Mouse (Mus musculus): Measurements from ENCODE around the gene Padi3. TPM values are rescaled to one million over a fixed set of nuclear protein-coding genes. Genes with fewer than 3 reads are reported as not detected.

Gene Padi3
- polyA plus RNA-seq, 1 experiment from 2014 or later, result 0.51 TPM

DNA sequence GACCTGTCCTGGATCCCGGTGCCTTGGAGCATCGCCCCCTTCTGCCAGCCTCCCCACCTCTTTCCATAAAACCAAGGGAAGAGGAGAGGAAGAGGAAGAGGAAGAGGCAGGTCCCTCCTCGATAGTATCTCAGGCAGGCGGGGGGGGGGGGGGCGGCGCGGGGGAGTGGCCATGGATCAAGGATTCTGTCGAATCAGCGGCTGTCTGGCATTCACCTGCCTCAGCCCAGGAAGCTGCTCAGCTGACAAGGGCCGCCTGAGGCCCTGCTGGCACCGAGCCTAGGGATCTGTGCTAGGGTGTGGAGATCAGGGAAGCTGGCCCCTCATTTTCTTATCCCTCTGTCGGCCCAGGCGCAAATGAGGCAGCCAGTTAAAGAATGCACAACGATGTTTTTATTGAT lies 2.2 kb upstream of the Padi3 start:
- Histone ChIP-seq H3K9ac (ENCODE audit: low read depth, low read length) (no peak overlapping the region), H3K4me2 (ENCODE audit: low read depth, low read length) (no peak overlapping the region), H3K9me3 (ENCODE audit: control insufficient read depth, low read length) (no peaks in the 10 kb centered on the region), H3K4me1 (ENCODE audit: control insufficient read depth, insufficient read depth, low read length) (peaks cover 32% of the 10 kb centered on the region), H3K36me3 (ENCODE audit: control insufficient read depth, insufficient read depth, low read length) (no peaks in the 10 kb centered on the region), H3K27ac (ENCODE audit: low read length) (no peak overlapping the region), H3K4me3 (ENCODE audit: low read length) (no peak overlapping the region), H3K27me3 (replicated peaks; ENCODE audit: control insufficient read depth, insufficient read depth, low read length) (no peaks in the 10 kb centered on the region)
- peak; percentile 36; the same call in 1 of the 2 replicates for ATAC-seq
- WGBS, result 17% methylated on average over 14 of the region's 14 CpGs

DNA sequence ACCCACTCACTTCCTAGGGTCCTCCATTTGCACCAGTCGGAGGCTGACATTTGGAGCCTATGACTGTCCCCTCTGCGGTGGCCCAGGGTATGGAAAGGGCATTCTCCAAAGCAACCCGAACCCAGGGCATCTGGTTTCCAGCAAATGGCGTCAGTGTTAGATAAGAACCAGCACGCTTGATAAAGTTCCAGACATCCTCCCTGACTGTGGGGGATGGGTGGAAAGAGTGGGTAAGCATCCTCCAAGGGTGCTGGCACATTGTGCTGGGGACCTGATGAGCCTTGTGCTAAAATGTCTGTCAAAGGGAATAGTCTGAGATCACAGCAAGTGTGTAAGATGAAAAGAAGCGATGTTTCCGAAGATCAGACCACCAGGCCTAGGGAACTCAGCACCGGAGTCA lies 1.7 kb upstream of the Padi3 start:
- H3K4me3 ChIP-seq (ENCODE audit: low read length), result no peak overlapping the region
- H3K9me3 ChIP-seq (ENCODE audit: control insufficient read depth, low read length), result no peaks in the 10 kb centered on the region
- peaks cover 32% of the 10 kb centered on the region for H3K4me1 ChIP-seq (ENCODE audit: control insufficient read depth, insufficient read depth, low read length)
- no peaks in the 10 kb centered on the region for H3K36me3 ChIP-seq (ENCODE audit: control insufficient read depth, insufficient read depth, low read length)
- ATAC-seq, result no peak
- H3K9ac ChIP-seq (ENCODE audit: low read depth, low read length), result no peak overlapping the region
- no peak overlapping the region for H3K4me2 ChIP-seq (ENCODE audit: low read depth, low read length)
- no peak overlapping the region for H3K27ac ChIP-seq (ENCODE audit: low read length)
- WGBS, result 52% methylated on average over 8 of the region's 8 CpGs
- no peaks in the 10 kb centered on the region for H3K27me3 ChIP-seq (replicated peaks; ENCODE audit: control insufficient read depth, insufficient read depth, low read length)

DNA sequence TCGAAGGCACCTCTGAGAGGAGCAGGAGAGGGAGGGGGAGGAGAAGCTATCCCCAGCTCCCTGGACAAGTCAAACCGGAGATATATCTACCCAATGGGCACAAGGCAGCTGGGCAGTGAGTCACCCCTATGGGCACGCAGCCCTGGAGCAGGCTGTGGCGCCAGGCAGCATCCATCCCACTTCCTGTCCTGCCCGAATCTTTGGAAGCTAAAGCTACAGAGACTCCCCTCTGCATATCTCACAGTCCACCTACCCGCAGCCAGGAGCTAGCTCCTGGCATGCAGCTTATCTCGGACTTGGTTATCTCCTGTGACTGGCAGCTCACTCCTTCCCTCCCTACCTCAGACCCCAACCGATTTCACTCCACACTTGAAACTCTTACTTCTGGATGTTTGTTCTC lies 1.3 kb downstream of the Padi3 start:
- Histone ChIP-seq H3K27ac (ENCODE audit: low read length) (no peak overlapping the region), H3K9ac (ENCODE audit: low read depth, low read length) (no peak overlapping the region), H3K4me1 (ENCODE audit: control insufficient read depth, insufficient read depth, low read length) (peaks cover 10% of the 10 kb centered on the region), H3K4me3 (ENCODE audit: low read length) (no peak overlapping the region), H3K4me2 (ENCODE audit: low read depth, low read length) (no peak overlapping the region), H3K36me3 (ENCODE audit: control insufficient read depth, insufficient read depth, low read length) (no peaks in the 10 kb centered on the region), H3K27me3 (replicated peaks; ENCODE audit: control insufficient read depth, insufficient read depth, low read length) (no peaks in the 10 kb centered on the region), H3K9me3 (ENCODE audit: control insufficient read depth, low read length) (no peaks in the 10 kb centered on the region)
- 65% methylated on average over 8 of the region's 8 CpGs for WGBS
- no peak for ATAC-seq

- Histone ChIP-seq H3K27ac (ENCODE audit: low read length) (no peak overlapping the region), H3K4me3 (ENCODE audit: low read length) (no peak overlapping the region), H3K4me2 (ENCODE audit: low read depth, low read length) (no peak overlapping the region), H3K36me3 (ENCODE audit: control insufficient read depth, insufficient read depth, low read length) (no peaks in the 10 kb centered on the region), H3K9ac (ENCODE audit: low read depth, low read length) (no peak overlapping the region), H3K9me3 (ENCODE audit: control insufficient read depth, low read length) (no peaks in the 10 kb centered on the region), H3K4me1 (ENCODE audit: control insufficient read depth, insufficient read depth, low read length) (no peaks in the 10 kb centered on the region), H3K27me3 (replicated peaks; ENCODE audit: control insufficient read depth, insufficient read depth, low read length) (no peaks in the 10 kb centered on the region)
- ATAC-seq, result no peak
- WGBS, result 75% methylated on average over 9 of the region's 9 CpGs
These were observed 5.8 kb downstream of the Padi3 start for GRCm38 (mm10) chr4:140804601-140805000.

- 58% methylated on average over 3 of the region's 3 CpGs for WGBS
- Histone ChIP-seq H3K27me3 (replicated peaks; ENCODE audit: control insufficient read depth, insufficient read depth, low read length) (no peaks in the 10 kb centered on the region), H3K36me3 (ENCODE audit: control insufficient read depth, insufficient read depth, low read length) (no peaks in the 10 kb centered on the region), H3K27ac (ENCODE audit: low read length) (no peak overlapping the region), H3K9me3 (ENCODE audit: control insufficient read depth, low read length) (no peaks in the 10 kb centered on the region), H3K4me3 (ENCODE audit: low read length) (no peak overlapping the region), H3K4me2 (ENCODE audit: low read depth, low read length) (no peak overlapping the region), H3K4me1 (ENCODE audit: control insufficient read depth, insufficient read depth, low read length) (no peaks in the 10 kb centered on the region), H3K9ac (ENCODE audit: low read depth, low read length) (no peak overlapping the region)
- peak; percentile 75; the same call in 1 of the 2 replicates for ATAC-seq
These were observed 9.1 kb downstream of the Padi3 start for GRCm38 (mm10) chr4:140801364-140801763.

- Histone ChIP-seq H3K27ac (ENCODE audit: low read length) (no peak overlapping the region), H3K9ac (ENCODE audit: low read depth, low read length) (no peak overlapping the region), H3K36me3 (ENCODE audit: control insufficient read depth, insufficient read depth, low read length) (no peaks in the 10 kb centered on the region), H3K4me3 (ENCODE audit: low read length) (no peak overlapping the region), H3K9me3 (ENCODE audit: control insufficient read depth, low read length) (no peaks in the 10 kb centered on the region), H3K27me3 (replicated peaks; ENCODE audit: control insufficient read depth, insufficient read depth, low read length) (no peaks in the 10 kb centered on the region), H3K4me1 (ENCODE audit: control insufficient read depth, insufficient read depth, low read length) (no peaks in the 10 kb centered on the region), H3K4me2 (ENCODE audit: low read depth, low read length) (no peak overlapping the region)
- WGBS, result 84% methylated on average over 3 of the region's 3 CpGs
- no peak for ATAC-seq
These were observed 13.7 kb downstream of the Padi3 start for GRCm38 (mm10) chr4:140796786-140797185.

GRCm38 (mm10) chr4:140794678-140795077 lies 15.8 kb downstream of the Padi3 start:
- Histone ChIP-seq H3K9me3 (ENCODE audit: control insufficient read depth, low read length) (no peaks in the 10 kb centered on the region), H3K36me3 (ENCODE audit: control insufficient read depth, insufficient read depth, low read length) (no peaks in the 10 kb centered on the region), H3K4me1 (ENCODE audit: control insufficient read depth, insufficient read depth, low read length) (peaks cover 7% of the 10 kb centered on the region; the same call in 1 of the 2 replicates), H3K9ac (ENCODE audit: low read depth, low read length) (no peak overlapping the region), H3K4me2 (ENCODE audit: low read depth, low read length) (no peak overlapping the region), H3K27me3 (replicated peaks; ENCODE audit: control insufficient read depth, insufficient read depth, low read length) (no peaks in the 10 kb centered on the region), H3K27ac (ENCODE audit: low read length) (no peak overlapping the region), H3K4me3 (ENCODE audit: low read length) (no peak overlapping the region)
- ATAC-seq, result no peak
- WGBS, result 82% methylated on average over 9 of the region's 9 CpGs

- Histone ChIP-seq H3K9me3 (ENCODE audit: control insufficient read depth, low read length) (no peaks in the 10 kb centered on the region), H3K4me2 (ENCODE audit: low read depth, low read length) (no peak overlapping the region), H3K4me1 (ENCODE audit: control insufficient read depth, insufficient read depth, low read length) (peaks cover 8% of the 10 kb centered on the region; the same call in 1 of the 2 replicates), H3K36me3 (ENCODE audit: control insufficient read depth, insufficient read depth, low read length) (no peaks in the 10 kb centered on the region), H3K9ac (ENCODE audit: low read depth, low read length) (no peak overlapping the region), H3K27me3 (replicated peaks; ENCODE audit: control insufficient read depth, insufficient read depth, low read length) (no peaks in the 10 kb centered on the region), H3K4me3 (ENCODE audit: low read length) (no peak overlapping the region), H3K27ac (ENCODE audit: low read length) (no peak overlapping the region)
- 69% methylated on average over 9 of the region's 9 CpGs for WGBS
- no peak for ATAC-seq
These were observed 16.7 kb downstream of the Padi3 start for GRCm38 (mm10) chr4:140793795-140794194.

DNA sequence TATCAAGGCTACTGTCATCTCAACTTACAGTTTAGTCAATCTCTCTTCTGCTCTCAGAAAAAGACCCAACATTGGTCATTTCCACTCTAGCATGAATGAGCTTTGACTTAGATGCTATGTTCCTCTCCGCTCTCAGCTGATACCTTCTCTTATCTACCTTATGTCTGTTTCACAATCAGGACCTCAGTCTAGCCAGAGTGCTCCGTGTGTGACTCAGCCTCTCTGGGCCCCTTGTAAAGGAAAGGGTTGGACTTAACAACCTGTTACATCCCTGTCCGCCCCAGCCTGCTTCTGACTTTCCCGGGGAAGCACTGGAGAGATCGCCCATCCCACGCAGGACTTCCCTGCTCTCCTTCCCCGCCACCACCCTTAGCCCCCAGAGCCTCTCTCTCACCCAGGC lies 17.9 kb downstream of the Padi3 start:
- Histone ChIP-seq H3K27ac (ENCODE audit: low read length) (no peak overlapping the region), H3K36me3 (ENCODE audit: control insufficient read depth, insufficient read depth, low read length) (no peaks in the 10 kb centered on the region), H3K9ac (ENCODE audit: low read depth, low read length) (no peak overlapping the region), H3K9me3 (ENCODE audit: control insufficient read depth, low read length) (no peaks in the 10 kb centered on the region), H3K27me3 (replicated peaks; ENCODE audit: control insufficient read depth, insufficient read depth, low read length) (no peaks in the 10 kb centered on the region), H3K4me1 (ENCODE audit: control insufficient read depth, insufficient read depth, low read length) (peaks cover 8% of the 10 kb centered on the region; the same call in 1 of the 2 replicates), H3K4me2 (ENCODE audit: low read depth, low read length) (no peak overlapping the region), H3K4me3 (ENCODE audit: low read length) (no peak overlapping the region)
- ATAC-seq, result peak; percentile 82
- WGBS, result 64% methylated on average over 7 of the region's 7 CpGs

- 84% methylated on average over 16 of the region's 16 CpGs for WGBS
- Histone ChIP-seq H3K4me2 (ENCODE audit: low read depth, low read length) (no peak overlapping the region), H3K27me3 (replicated peaks; ENCODE audit: control insufficient read depth, insufficient read depth, low read length) (no peaks in the 10 kb centered on the region), H3K9ac (ENCODE audit: low read depth, low read length) (no peak overlapping the region), H3K27ac (ENCODE audit: low read length) (no peak overlapping the region), H3K4me1 (ENCODE audit: control insufficient read depth, insufficient read depth, low read length) (peaks cover 8% of the 10 kb centered on the region; the same call in 1 of the 2 replicates), H3K9me3 (ENCODE audit: control insufficient read depth, low read length) (no peaks in the 10 kb centered on the region), H3K4me3 (ENCODE audit: low read length) (no peak overlapping the region), H3K36me3 (ENCODE audit: control insufficient read depth, insufficient read depth, low read length) (no peaks in the 10 kb centered on the region)
- no peak for ATAC-seq
These were observed 19.4 kb downstream of the Padi3 start for GRCm38 (mm10) chr4:140791071-140791470.
